Mouse (Mus musculus): ENCODE measurements at regions not wholly inside any gene's neighbourhood (a gene's known extent, or its start where the extent isn't known, plus 50 kb on each side); places are given as distances from the start of the nearest gene placed in this dataset.
"Not testable (repeated sequence)": the region's sequence is repeated elsewhere in the genome, so short reads cannot be mapped to it uniquely, and the experiment has no call there.

GRCm38 (mm10) chr3:138649699-138650098 is 92.3 kb upstream of the Tspan5 start:
- no peaks in the 10 kb centered on the region for H3K4me1 ChIP-seq (ENCODE audit: control insufficient read depth in 1 of 2, insufficient read depth in 2 of 2)
- TF ChIP-seq USF2 (conservative IDR thresholded peaks at IDR 0.05; ENCODE audit: low read depth, low read length) (no peak), BHLHE40 (IDR thresholded peaks at IDR 0.05; ENCODE audit: low read depth, low read length) (0 out of 2 replicates have a peak, but pooled peaks have one; percentile 26), ZNF384 (IDR thresholded peaks at IDR 0.05; ENCODE audit: low read depth, low read length) (0 out of 2 replicates have a peak, but pooled peaks have one; percentile 38), JUN (IDR thresholded peaks at IDR 0.05; ENCODE audit: insufficient read depth, low read depth, low read length) (no peak)
- H3K4me3 ChIP-seq (replicated peaks in 1 of 3; ENCODE audit: low read depth in 2 of 3, low read length in 2 of 3, poor library complexity in 1 of 3) = no peak overlapping the region
- H3K79me2 ChIP-seq (replicated peaks; ENCODE audit: control insufficient read depth, extremely low read depth, insufficient read depth, poor library complexity, severe bottlenecking) = no peaks in the 10 kb centered on the region
- no peak overlapping the region for H3K4me2 ChIP-seq (ENCODE audit: insufficient read depth, low read depth, poor library complexity, severe bottlenecking)
- peak; percentile 28 for DNase-seq (ENCODE audit: extremely low read depth)
- dilution Hi-C loops (cut with MboI; ENCODE audit: extremely low pct_ligation_motif_present, extremely low pct_unique_long_range_greater_than_20kb, low sequenced_read_pairs) (no loop called here), in situ Hi-C loops (cut with MboI; ENCODE audit: low pct_ligation_motif_present, low pct_unique_long_range_greater_than_20kb, low sequenced_read_pairs) (loop anchor here (25.0 kb wide), 1 partner anchor 538 kb away; no protein-coding TSS in a partner anchor)
- H3K9me3 ChIP-seq (replicated peaks; ENCODE audit: low read length) = peaks cover 16% of the 10 kb centered on the region
- H3K9ac ChIP-seq (ENCODE audit: insufficient read depth, low read depth) = no peak overlapping the region
- no peaks in the 10 kb centered on the region for H3K36me3 ChIP-seq (replicated peaks in 1 of 2; ENCODE audit: control insufficient read depth in 1 of 2, insufficient read depth in 1 of 2, low read length in 1 of 2)
- H3K27ac ChIP-seq (ENCODE audit: insufficient read depth, low read depth) = no peak overlapping the region
- H3K27me3 ChIP-seq (replicated peaks) = no peaks in the 10 kb centered on the region

GRCm38 (mm10) chr3:138650671-138651070 is 91.3 kb upstream of the Tspan5 start:
- H3K4me3 ChIP-seq (replicated peaks in 1 of 3; ENCODE audit: low read depth in 2 of 3, low read length in 2 of 3, poor library complexity in 1 of 3); H3K36me3 ChIP-seq (replicated peaks in 1 of 2; ENCODE audit: control insufficient read depth in 1 of 2, insufficient read depth in 1 of 2, low read length in 1 of 2); H3K27ac ChIP-seq (ENCODE audit: insufficient read depth, low read depth); dilution Hi-C loops (cut with MboI; ENCODE audit: extremely low pct_ligation_motif_present, extremely low pct_unique_long_range_greater_than_20kb, low sequenced_read_pairs); in situ Hi-C loops (cut with MboI; ENCODE audit: low pct_ligation_motif_present, low pct_unique_long_range_greater_than_20kb, low sequenced_read_pairs); H3K79me2 ChIP-seq (replicated peaks; ENCODE audit: control insufficient read depth, extremely low read depth, insufficient read depth, poor library complexity, severe bottlenecking); H3K9ac ChIP-seq (ENCODE audit: insufficient read depth, low read depth); H3K4me1 ChIP-seq (ENCODE audit: control insufficient read depth in 1 of 2, insufficient read depth in 2 of 2); H3K4me2 ChIP-seq (ENCODE audit: insufficient read depth, low read depth, poor library complexity, severe bottlenecking); H3K27me3 ChIP-seq (replicated peaks); DNase-seq (ENCODE audit: extremely low read depth): not testable (repeated sequence)
- H3K9me3 ChIP-seq (replicated peaks; ENCODE audit: low read length) = peaks cover 23% of the 10 kb centered on the region

- no peak overlapping the region for H3K4me2 ChIP-seq (ENCODE audit: insufficient read depth, low read depth, poor library complexity, severe bottlenecking)
- peaks cover 29% of the 10 kb centered on the region for H3K9me3 ChIP-seq (replicated peaks; ENCODE audit: low read length)
- H3K27me3 ChIP-seq (replicated peaks) = no peaks in the 10 kb centered on the region
- H3K79me2 ChIP-seq (replicated peaks; ENCODE audit: control insufficient read depth, extremely low read depth, insufficient read depth, poor library complexity, severe bottlenecking) = no peaks in the 10 kb centered on the region
- H3K36me3 ChIP-seq (replicated peaks in 1 of 2; ENCODE audit: control insufficient read depth in 1 of 2, insufficient read depth in 1 of 2, low read length in 1 of 2) = no peaks in the 10 kb centered on the region
- dilution Hi-C loops (cut with MboI; ENCODE audit: extremely low pct_ligation_motif_present, extremely low pct_unique_long_range_greater_than_20kb, low sequenced_read_pairs) (no loop called here), in situ Hi-C loops (cut with MboI; ENCODE audit: low pct_ligation_motif_present, low pct_unique_long_range_greater_than_20kb, low sequenced_read_pairs) (no loop called here)
- DNase-seq (ENCODE audit: extremely low read depth) = no peak
- no peak overlapping the region for H3K27ac ChIP-seq (ENCODE audit: insufficient read depth, low read depth)
- H3K4me1 ChIP-seq (ENCODE audit: control insufficient read depth in 1 of 2, insufficient read depth in 2 of 2) = no peaks in the 10 kb centered on the region
- no peak overlapping the region for H3K9ac ChIP-seq (ENCODE audit: insufficient read depth, low read depth)
- TF ChIP-seq PAX5 (IDR thresholded peaks at IDR 0.05; ENCODE audit: low read length) (no peak), ZKSCAN1 (IDR thresholded peaks at IDR 0.05; ENCODE audit: borderline replicate concordance, low read depth, low read length) (no peak), CHD1 (IDR thresholded peaks at IDR 0.05; ENCODE audit: low read depth, low read length) (no peak), RCOR1 (conservative IDR thresholded peaks at IDR 0.05; ENCODE audit: low read depth, low read length) (no peak), MAFK (IDR thresholded peaks at IDR 0.05; ENCODE audit: insufficient replicate concordance, low read length) (no peak), MXI1 (IDR thresholded peaks at IDR 0.05; ENCODE audit: low read depth, low read length) (no peak), MEF2A (IDR thresholded peaks at IDR 0.05; ENCODE audit: borderline replicate concordance, low read depth, low read length) (no peak), MAZ (IDR thresholded peaks at IDR 0.05; ENCODE audit: low read depth, low read length) (no peak), NRF1 (IDR thresholded peaks at IDR 0.05; ENCODE audit: low read depth, low read length) (no peak), E2F4 (IDR thresholded peaks at IDR 0.05; ENCODE audit: insufficient replicate concordance, low read depth, low read length) (no peak), USF2 (conservative IDR thresholded peaks at IDR 0.05; ENCODE audit: low read depth, low read length) (no peak), TBP (conservative IDR thresholded peaks at IDR 0.05; ENCODE audit: low read depth, low read length) (no peak), SIN3A (IDR thresholded peaks at IDR 0.05; ENCODE audit: low read length) (no peak), HCFC1 (IDR thresholded peaks at IDR 0.05; ENCODE audit: low read depth, low read length) (no peak), KAT2A (IDR thresholded peaks at IDR 0.05; ENCODE audit: insufficient replicate concordance, low read length) (no peak), BHLHE40 (IDR thresholded peaks at IDR 0.05; ENCODE audit: low read depth, low read length) (no peak), JUND (conservative IDR thresholded peaks at IDR 0.05; ENCODE audit: low read depth, low read length) (no peak), POLR2A (IDR thresholded peaks at IDR 0.05; ENCODE audit: low read depth, low read length) (no peak), SMC3 (IDR thresholded peaks at IDR 0.05; ENCODE audit: low read depth, low read length) (no peak), JUN (IDR thresholded peaks at IDR 0.05; ENCODE audit: insufficient read depth, low read depth, low read length) (no peak)
- H3K4me3 ChIP-seq (replicated peaks in 1 of 3; ENCODE audit: low read depth in 2 of 3, low read length in 2 of 3, poor library complexity in 1 of 3) = no peak overlapping the region
Observed at GRCm38 (mm10) chr3:138651361-138652205, 90.4 kb upstream of the Tspan5 start.

All from CH12.LX (cell line).